Mouse (Mus musculus) mature B cell (primary cell): ENCODE results near the gene Rasgef1b.

ENCODE experiments used
- in situ Hi-C: fragments of 300-500 bp; cut with MboI; formaldehyde crosslinking; loops from 2 replicates; pipeline ENCODE4 v1.14.3; 2019

Rasgef1b gene

GRCm38 (mm10) chr5:99451416-99451815, 277.4 kb downstream of the Rasgef1b start:
- in situ Hi-C loops, result no loop called here

- in situ Hi-C loops, result no loop called here
These were observed 277.9 kb downstream of the Rasgef1b start for GRCm38 (mm10) chr5:99450994-99451393.

- in situ Hi-C loops, result no loop called here
These were observed 278.4 kb downstream of the Rasgef1b start for GRCm38 (mm10) chr5:99450463-99450862.

- in situ Hi-C loops, result no loop called here
These were observed 281.4 kb downstream of the Rasgef1b start for GRCm38 (mm10) chr5:99447481-99447880.

- in situ Hi-C loops, result no loop called here
These were observed 283.6 kb downstream of the Rasgef1b start for GRCm38 (mm10) chr5:99445242-99445641.

- in situ Hi-C loops, result no loop called here
These were observed 284.1 kb downstream of the Rasgef1b start for GRCm38 (mm10) chr5:99444777-99445176.

- in situ Hi-C loops, result no loop called here
These were observed 288.8 kb downstream of the Rasgef1b start for GRCm38 (mm10) chr5:99440109-99440508.

- in situ Hi-C loops, result no loop called here
These were observed 290.3 kb downstream of the Rasgef1b start for GRCm38 (mm10) chr5:99438526-99438925.

- in situ Hi-C loops, result no loop called here
These were observed 294.6 kb downstream of the Rasgef1b start for GRCm38 (mm10) chr5:99434226-99434625.

GRCm38 (mm10) chr5:99432471-99432870, 296.4 kb downstream of the Rasgef1b start:
- in situ Hi-C loops, result no loop called here

GRCm38 (mm10) chr5:99429273-99429672, 299.6 kb downstream of the Rasgef1b start:
- in situ Hi-C loops, result no loop called here

GRCm38 (mm10) chr5:99428648-99429047, 300.2 kb downstream of the Rasgef1b start:
- in situ Hi-C loops, result no loop called here

- in situ Hi-C loops, result no loop called here
These were observed 305.6 kb downstream of the Rasgef1b start for GRCm38 (mm10) chr5:99423271-99423670.

- in situ Hi-C loops, result no loop called here
These were observed 306.0 kb downstream of the Rasgef1b start for GRCm38 (mm10) chr5:99422856-99423255.

GRCm38 (mm10) chr5:99422092-99422491, 306.8 kb downstream of the Rasgef1b start:
- in situ Hi-C loops, result no loop called here

- in situ Hi-C loops, result no loop called here
These were observed 309.0 kb downstream of the Rasgef1b start for GRCm38 (mm10) chr5:99419872-99420271.

GRCm38 (mm10) chr5:99416902-99417301, 312.0 kb downstream of the Rasgef1b start:
- in situ Hi-C loops, result no loop called here

GRCm38 (mm10) chr5:99415676-99416075, 313.2 kb downstream of the Rasgef1b start:
- in situ Hi-C loops, result no loop called here

GRCm38 (mm10) chr5:99415049-99415448, 313.8 kb downstream of the Rasgef1b start:
- in situ Hi-C loops, result no loop called here

GRCm38 (mm10) chr5:99414293-99414692, 314.6 kb downstream of the Rasgef1b start:
- in situ Hi-C loops, result no loop called here

GRCm38 (mm10) chr5:99413851-99414250, 315.0 kb downstream of the Rasgef1b start:
- in situ Hi-C loops, result no loop called here

- in situ Hi-C loops, result no loop called here
These were observed 315.5 kb downstream of the Rasgef1b start for GRCm38 (mm10) chr5:99413391-99413790.

- in situ Hi-C loops, result no loop called here
These were observed 324.3 kb downstream of the Rasgef1b start for GRCm38 (mm10) chr5:99404403-99405170.

- in situ Hi-C loops, result no loop called here
These were observed 325.5 kb downstream of the Rasgef1b start for GRCm38 (mm10) chr5:99403325-99403724.
